Mouse (Mus musculus) T-helper 17 cell (primary cell): ENCODE measurements around the gene Fam129a.

Experiments used
- in situ Hi-C, 2 experiments: fragments of 300-600 bp; cut with MboI, MseI; formaldehyde crosslinking; loops; 1 replicate in 1 of 2; 2 replicates in 1 of 2; pipeline ENCODE4 v1.15.1; 2025; ENCODE audit warnings: high pct_unique_total_duplicates in 2 of 2

Gene Fam129a

GRCm38 (mm10) chr1:151690061-151690460 is 119.1 kb downstream of the Fam129a start:
- in situ Hi-C loops, result loop anchor here in 1 of 2 experiments (10.0 kb wide), 1 partner anchor 65 kb away; the partner anchor contains the start of gene Edem3

DNA sequence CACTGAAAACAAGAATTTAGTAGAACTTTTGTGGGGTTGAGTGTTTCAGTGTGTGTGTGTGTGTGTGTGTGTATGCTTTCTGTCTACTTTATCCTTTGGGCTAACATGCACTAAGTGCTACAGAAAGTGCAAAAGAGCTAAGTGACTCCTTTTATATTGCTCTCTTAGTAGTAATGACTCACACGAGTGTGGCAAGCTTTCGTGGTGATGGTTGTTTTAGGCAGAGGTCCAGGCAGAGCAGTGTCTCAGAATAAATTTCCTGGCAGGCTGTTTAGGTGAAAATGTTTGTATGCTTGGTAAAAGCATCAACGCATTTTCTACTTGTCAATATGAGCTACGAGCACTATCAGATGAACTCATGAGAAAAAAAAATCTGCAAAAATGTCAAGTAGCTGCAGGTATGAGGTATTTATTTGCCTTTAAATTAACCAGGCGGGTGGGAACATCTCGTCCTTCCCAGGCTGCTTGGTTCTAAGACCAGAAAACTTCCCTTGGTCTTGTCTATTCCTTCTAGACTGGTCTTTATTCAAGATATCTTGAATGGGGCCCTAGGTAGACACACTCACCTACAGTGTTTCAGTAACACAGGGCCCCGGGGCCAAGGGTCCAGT is 119.7 kb downstream of the Fam129a start:
- in situ Hi-C loops, result loop anchor here in 1 of 2 experiments (10.0 kb wide), 1 partner anchor 64 kb away; the partner anchor contains the start of gene Edem3

DNA sequence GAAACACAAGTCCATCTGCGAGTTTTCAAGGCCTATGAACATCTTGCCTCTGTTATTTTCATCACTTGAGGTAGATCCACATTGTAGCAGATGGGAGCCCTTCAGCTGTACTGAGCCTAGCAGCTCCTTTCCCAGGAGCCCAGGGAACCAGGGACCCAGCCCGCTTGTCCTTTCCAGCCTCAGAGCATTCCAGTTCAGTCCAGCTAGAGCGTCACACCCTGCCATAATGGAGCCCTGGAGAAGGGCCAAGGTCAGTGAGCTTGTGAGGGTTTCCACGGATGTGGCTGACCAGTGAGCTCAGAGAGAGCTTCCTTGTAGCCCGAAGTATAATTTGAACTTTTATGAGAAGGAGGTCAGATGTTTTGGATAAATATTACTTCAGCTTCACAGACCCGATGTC is 121.9 kb downstream of the Fam129a start:
- in situ Hi-C loops, result loop anchor here in 1 of 2 experiments (10.0 kb wide), 1 partner anchor 62 kb away; the partner anchor contains the start of gene Edem3

DNA sequence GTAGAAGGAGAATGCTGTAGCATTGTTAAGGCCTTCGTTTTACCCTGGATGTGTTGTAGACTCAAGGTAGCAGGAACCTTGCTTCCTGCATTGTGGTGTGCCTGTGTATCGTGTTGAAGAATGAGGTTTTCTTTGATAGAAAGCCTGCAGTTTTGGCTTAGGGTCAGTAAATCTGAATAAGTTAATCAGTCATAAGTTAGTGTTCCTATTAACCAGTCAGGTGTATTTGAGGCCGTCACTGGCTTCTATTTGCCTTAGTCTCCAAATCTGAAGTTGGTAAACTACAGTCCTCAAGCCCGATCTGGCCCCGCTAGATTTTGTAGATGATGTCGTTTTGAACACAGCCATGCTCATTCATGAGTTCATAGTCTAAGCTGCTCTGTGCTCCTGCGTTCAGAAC is 125.8 kb downstream of the Fam129a start:
- in situ Hi-C loops, result loop anchor here in 1 of 2 experiments (10.0 kb wide), 1 partner anchor 58 kb away; the partner anchor contains the start of gene Edem3

- in situ Hi-C loops, result loop anchor here in 1 of 2 experiments (10.0 kb wide), 1 partner anchor 57 kb away; the partner anchor contains the start of gene Edem3
Measured at GRCm38 (mm10) chr1:151697901-151698641, 127.1 kb downstream of the Fam129a start.

- in situ Hi-C loops, result loop anchor here in 1 of 2 experiments (10.0 kb wide), 1 partner anchor 55 kb away; the partner anchor contains the start of gene Edem3
Measured at GRCm38 (mm10) chr1:151699363-151699762, 128.4 kb downstream of the Fam129a start.

- in situ Hi-C loops, result no loop called here
Measured at GRCm38 (mm10) chr1:151702816-151703215, 131.8 kb downstream of the Fam129a start.

DNA sequence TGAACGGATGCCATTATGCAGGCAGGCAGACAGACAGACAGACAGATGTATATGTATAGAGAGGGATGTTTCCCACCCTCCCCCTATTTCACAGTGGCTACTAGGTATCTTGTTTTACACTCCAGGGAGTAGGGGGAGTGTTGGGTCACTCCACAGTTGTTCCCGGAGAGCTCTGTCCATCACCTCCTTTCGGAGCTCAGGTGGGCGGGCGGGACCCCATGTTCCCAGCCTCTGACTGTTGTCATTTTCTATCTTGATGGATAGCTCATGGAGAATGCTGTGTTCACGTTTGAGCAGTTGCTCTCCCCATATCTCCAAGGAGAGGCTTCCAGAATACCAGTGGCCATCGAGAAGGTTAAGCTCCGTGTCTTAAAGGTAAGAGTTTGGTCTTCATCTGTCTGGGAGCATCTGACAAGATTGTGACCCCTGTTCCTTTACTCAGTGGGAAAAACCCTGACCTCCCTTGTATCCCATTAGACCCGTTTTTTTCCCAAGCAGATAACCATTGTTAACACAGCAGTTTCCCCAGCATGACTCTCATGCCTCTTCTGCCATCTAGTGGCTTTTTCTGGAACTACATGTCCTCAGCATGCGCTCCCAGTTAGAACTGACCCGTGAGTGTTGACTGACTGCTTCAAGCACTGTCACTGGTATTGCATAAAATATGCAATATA is 134.9 kb downstream of the Fam129a start:
- in situ Hi-C loops, result loop anchor here (5.0 kb wide), 3 partner anchors 144 to 224 kb away; no protein-coding TSS in a partner anchor

DNA sequence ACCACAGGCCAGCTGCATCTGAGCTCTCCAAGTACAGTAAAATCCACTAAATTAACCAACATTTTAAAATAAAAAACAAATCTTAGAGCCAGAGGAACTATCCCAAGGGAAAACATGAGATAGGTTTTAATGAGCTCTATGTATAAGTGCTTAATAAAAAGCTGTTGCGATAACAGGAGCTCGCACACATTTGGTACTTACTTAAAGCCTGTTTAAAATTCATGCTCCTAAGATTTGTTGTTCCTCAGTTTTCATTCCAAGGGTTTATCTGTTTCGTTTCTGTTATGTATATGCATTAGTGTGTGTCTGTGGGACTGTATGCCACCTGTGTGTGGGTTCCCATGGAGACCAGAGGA is 135.4 kb downstream of the Fam129a start:
- in situ Hi-C loops, result loop anchor here (5.0 kb wide), 3 partner anchors 144 to 224 kb away; no protein-coding TSS in a partner anchor

DNA sequence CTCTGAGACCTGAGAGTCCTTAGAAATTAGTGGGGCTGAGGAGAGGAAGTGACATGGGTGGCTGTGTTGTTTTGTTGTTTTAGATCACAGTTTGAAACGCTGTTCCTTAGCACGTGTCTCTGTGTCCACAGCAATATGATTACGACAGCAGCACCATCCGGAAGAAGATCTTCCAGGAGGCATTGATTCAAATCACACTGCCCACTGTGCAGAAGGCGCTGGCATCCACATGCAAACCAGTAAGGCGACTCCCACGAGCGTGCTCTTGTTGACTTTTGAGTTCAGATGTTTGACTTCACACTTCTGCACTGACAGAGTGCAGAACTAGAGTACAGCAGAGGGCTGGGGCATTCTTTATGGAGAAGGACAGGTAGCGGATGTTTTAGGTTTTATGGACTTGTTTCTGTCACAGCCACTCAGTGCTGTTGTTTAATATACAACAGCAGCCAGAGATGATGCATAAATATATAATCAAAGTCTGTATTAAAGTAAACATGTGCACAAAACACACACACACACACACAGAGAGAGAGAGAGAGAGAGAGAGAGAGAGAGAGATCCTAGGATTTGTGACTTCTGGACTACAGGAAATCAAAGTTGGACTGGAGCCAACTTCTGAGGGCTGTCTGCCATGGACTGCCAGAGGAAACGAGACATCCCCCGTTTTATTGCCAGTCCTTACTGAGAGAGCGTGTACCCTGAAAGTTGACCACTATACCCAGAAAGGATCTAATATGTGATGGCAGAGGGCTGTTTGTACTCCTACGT is 138.2 kb downstream of the Fam129a start:
- in situ Hi-C loops, result loop anchor here (5.0 kb wide), 3 partner anchors 147 to 227 kb away; no protein-coding TSS in a partner anchor

DNA sequence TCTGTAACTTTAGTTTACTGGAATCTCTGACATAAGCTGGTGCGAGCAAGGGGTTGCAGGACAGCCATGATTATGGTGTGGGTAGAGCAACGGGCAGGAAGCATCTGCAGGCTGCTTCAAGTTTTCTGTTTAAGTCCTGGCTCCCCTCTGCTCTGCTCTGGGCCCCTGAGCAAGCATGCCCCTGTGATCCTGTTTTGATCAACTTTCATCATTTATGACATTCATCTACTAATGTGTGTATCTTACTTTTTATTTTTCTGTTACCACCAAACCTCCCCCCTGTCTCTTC is 138.7 kb downstream of the Fam129a start:
- in situ Hi-C loops, result loop anchor here (5.0 kb wide), 4 partner anchors 147 to 227 kb away; no protein-coding TSS in a partner anchor

DNA sequence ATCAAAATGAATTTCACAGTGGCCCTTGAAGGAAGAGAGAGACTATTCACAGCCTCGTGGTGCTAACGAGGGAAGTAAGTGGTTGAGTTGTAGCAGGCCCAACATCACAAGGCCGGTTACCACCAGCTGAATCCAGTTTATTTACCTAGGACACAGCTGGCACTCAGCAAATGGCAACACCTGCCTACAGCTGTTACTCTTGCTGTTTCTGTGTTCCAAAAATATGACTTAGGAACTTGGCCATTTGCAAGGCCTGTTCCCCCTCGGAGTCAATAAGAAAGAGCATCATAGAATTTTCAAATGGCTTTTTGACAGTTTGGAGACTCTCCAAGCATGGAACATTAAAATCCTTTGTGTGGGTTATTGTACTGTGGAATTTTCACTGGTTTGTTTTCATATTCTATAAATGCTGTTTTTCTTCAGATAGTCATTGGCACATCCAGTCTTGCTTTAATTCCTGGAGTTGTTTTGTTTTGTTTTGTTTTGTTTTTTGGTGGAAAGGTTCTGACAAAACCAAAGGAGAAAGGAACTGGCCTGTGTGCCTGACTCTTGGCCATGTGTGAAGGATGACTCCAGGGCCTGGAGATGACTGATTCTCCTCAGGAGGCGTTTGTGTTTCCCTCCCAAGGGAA is 139.6 kb downstream of the Fam129a start:
- in situ Hi-C loops, result loop anchor here in 1 of 2 experiments (5.0 kb wide), 1 partner anchor 223 kb away; no protein-coding TSS in a partner anchor

DNA sequence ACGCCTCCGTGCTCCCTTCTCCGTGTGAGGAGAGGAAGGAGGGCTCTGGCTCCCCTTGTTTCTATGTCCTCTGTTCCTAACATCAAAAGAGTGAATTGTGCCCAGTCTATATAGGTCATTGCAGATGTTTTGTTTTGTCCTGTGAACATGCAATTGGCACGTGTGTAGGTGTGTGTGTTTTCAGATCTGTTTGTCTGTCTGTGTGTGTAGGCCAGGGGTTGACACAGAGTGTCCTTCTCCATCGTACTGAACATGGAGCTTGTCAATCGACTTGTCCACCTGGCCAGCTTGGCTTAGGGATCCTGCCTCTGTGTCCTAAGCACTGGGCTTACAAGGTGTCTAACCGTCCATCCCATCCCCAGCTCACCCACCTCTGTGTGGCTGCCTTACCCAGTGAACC is 140.1 kb downstream of the Fam129a start:
- in situ Hi-C loops, result loop anchor here in 1 of 2 experiments (5.0 kb wide), 1 partner anchor 224 kb away; no protein-coding TSS in a partner anchor

GRCm38 (mm10) chr1:151712664-151713063 is 141.7 kb downstream of the Fam129a start:
- in situ Hi-C loops, result loop anchor here in 1 of 2 experiments (5.0 kb wide), 1 partner anchor 225 kb away; no protein-coding TSS in a partner anchor

DNA sequence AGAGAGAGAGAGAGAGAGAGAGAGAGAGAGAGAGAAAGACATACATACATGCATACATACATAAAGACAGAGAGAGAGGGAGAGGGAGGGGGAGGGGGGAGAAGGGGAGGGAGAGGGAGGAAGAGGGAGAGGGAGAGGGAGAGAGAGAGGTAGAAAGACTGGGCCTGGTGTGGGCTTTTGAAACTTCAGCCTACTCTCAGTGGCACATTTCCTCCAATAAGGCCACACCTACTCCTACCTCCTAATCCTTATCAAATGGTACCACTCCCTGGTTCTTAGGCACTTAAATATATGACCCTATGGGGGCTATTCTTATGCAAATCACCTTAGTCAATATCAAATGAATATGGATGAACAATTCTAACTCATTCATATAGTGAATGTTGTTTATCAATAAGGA is 142.6 kb downstream of the Fam129a start:
- in situ Hi-C loops, result loop anchor here in 1 of 2 experiments (5.0 kb wide), 1 partner anchor 226 kb away; no protein-coding TSS in a partner anchor

- in situ Hi-C loops, result no loop called here
Measured at GRCm38 (mm10) chr1:151716024-151716710, 145.2 kb downstream of the Fam129a start.

DNA sequence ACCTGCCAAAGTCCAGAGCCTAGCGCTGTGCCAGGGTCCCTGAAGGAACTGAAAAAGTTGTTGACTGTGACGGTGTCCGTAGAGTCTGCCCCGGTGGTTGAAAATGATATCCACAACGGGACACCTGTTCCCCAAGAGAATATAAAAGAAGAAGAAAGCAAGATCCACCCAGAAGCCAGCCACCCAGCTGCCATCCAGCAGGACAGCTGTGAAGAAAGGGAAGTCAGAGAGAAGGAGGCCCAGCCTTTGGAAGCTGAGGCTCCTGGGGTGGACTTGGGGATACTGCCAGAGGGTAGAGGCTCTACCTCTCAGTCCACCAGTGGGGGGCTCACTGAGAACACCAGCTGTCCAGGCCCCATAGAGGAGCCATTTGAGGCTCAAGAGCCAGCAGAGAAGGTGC is 146.6 kb downstream of the Fam129a start:
- in situ Hi-C loops, result no loop called here

- in situ Hi-C loops, result no loop called here
Measured at GRCm38 (mm10) chr1:151718575-151718974, 147.6 kb downstream of the Fam129a start.

- in situ Hi-C loops, result no loop called here
Measured at GRCm38 (mm10) chr1:151719911-151720310, 148.9 kb downstream of the Fam129a start.

DNA sequence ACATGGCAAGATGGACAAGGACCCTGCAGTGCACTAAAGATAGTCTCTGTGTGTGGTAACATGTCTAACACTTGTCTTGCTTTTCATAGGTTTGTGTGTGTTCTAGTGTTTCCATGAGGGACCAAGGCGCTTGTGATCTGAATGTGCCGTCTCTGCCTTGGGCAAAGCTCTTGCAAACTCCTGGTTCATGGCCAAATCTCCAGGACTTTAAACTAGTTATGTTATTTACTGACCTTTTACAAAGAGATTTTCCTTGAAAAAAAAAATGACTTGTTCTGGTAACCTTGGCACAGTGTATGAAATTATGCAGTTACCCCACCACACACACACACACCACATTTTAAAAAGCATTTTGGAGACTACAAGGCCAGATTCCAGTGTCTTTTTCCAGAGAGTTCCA is 149.6 kb downstream of the Fam129a start:
- in situ Hi-C loops, result no loop called here
